Mouse (Mus musculus) forebrain, embryonic 14.5 days (tissue): Measurements from ENCODE around the gene Senp2. TPM values are rescaled to one million over a fixed set of nuclear protein-coding genes. Genes with fewer than 3 reads are reported as not detected.

ENCODE experiments used
- ATAC-seq: fragments of 200-750 bp; cut with Nextera tagmentation; 2 replicates; pipeline ENCODE4 v1.8.0; 2017; ENCODE audit warnings: mild to moderate bottlenecking, moderate library complexity
- DNase-seq: peaks from one replicate; pipeline ENCODE4 v3.0.0-alpha.2; 2015; ENCODE audit warnings: low spot score
- H3K27ac ChIP-seq: fragments of 300-500 bp; sonication (generic); 2 replicates; pipeline ENCODE4 v1.5.1; 2014; ENCODE audit warnings: low read depth, mild to moderate bottlenecking, control low read depth, low read length, moderate library complexity
- H3K27me3 ChIP-seq: fragments of 300-500 bp; sonication (generic); replicated peaks from 2 replicates; pipeline ENCODE4 v1.6.1; 2014; ENCODE audit warnings: low read length, control low read depth, mixed read lengths; ENCODE audit not compliant: control insufficient read depth, insufficient read depth
- H3K36me3 ChIP-seq: fragments of 300-500 bp; sonication (generic); 2 replicates; pipeline ENCODE4 v1.6.1; 2014; ENCODE audit warnings: low read length, control low read depth; ENCODE audit not compliant: control insufficient read depth, insufficient read depth
- H3K4me1 ChIP-seq: fragments of 300-500 bp; sonication (generic); 2 replicates; pipeline ENCODE4 v1.6.1; 2014; ENCODE audit warnings: antibody characterized with exemption, low read length, control low read depth; ENCODE audit not compliant: control insufficient read depth, insufficient read depth
- H3K4me2 ChIP-seq: fragments of 300-500 bp; sonication (generic); 2 replicates; pipeline ENCODE4 v1.6.1; 2014; ENCODE audit warnings: mild to moderate bottlenecking, control low read depth, low read length
- H3K4me3 ChIP-seq: fragments of 300-500 bp; sonication (generic); 2 replicates; pipeline ENCODE4 v1.5.1; 2014; ENCODE audit warnings: low read depth, low read length, control low read depth
- H3K9ac ChIP-seq: fragments of 300-500 bp; sonication (generic); 2 replicates; pipeline ENCODE4 v1.6.1; 2014; ENCODE audit warnings: mild to moderate bottlenecking, low read length, control low read depth, moderate library complexity
- H3K9me3 ChIP-seq: fragments of 300-500 bp; sonication (generic); replicated peaks from 2 replicates; pipeline ENCODE4 v1.6.1; 2016; ENCODE audit warnings: low read length, control low read depth, mixed read lengths; ENCODE audit not compliant: control insufficient read depth
- WGBS: fragments of 180-500 bp; shearing (Covaris S2); extraction: QIAGEN DNeasy Blood & Tissue Kit; methylation state at CpG from one replicate; pipeline ENCODE4 v1.1.7; 2014; 5-methylcytosine and 5-hydroxymethylcytosine counted together
- polyA plus RNA-seq: library from polyadenylated mRNA; unstranded; fragments of >200 nt; fragmentation: Nextera tagmentation; extraction: Ambion mirVana; gene quantifications from 2 replicates; pipeline ENCODE4 v1.2.1, GENCODE M21; 2014

Gene Senp2
- polyA plus RNA-seq, 1 experiment from 2014 or later, result 44.4 TPM

GRCm38 (mm10) chr16:21999941-22000690 is 9.2 kb upstream of the Senp2 start:
- DNase-seq, result no peak

GRCm38 (mm10) chr16:22001172-22001571 is 8.1 kb upstream of the Senp2 start:
- no peaks in the 10 kb centered on the region for H3K36me3 ChIP-seq
- H3K4me1 ChIP-seq, result no peaks in the 10 kb centered on the region
- DNase-seq (no peak), ATAC-seq (no peak)
- no peak overlapping the region for H3K9ac ChIP-seq
- 60% methylated on average over 4 of the region's 4 CpGs for WGBS
- no peak overlapping the region for H3K4me3 ChIP-seq
- H3K27ac ChIP-seq, result no peak overlapping the region
- H3K9me3 ChIP-seq, result no peaks in the 10 kb centered on the region
- H3K27me3 ChIP-seq, result no peaks in the 10 kb centered on the region
- no peak overlapping the region for H3K4me2 ChIP-seq

More at GRCm38 (mm10) chr16:21999941-22000690, 9.2 kb upstream of the Senp2 start:
- 84% methylated on average over 4 of the region's 4 CpGs for WGBS
- no peak overlapping the region for H3K4me3 ChIP-seq
- no peak overlapping the region for H3K27ac ChIP-seq
- no peaks in the 10 kb centered on the region for H3K27me3 ChIP-seq
- H3K4me1 ChIP-seq, result peaks cover 3% of the 10 kb centered on the region; the same call in 1 of the 2 replicates
- no peak overlapping the region for H3K9ac ChIP-seq
- no peaks in the 10 kb centered on the region for H3K36me3 ChIP-seq
- no peak for ATAC-seq
- H3K9me3 ChIP-seq, result no peaks in the 10 kb centered on the region
- no peak overlapping the region for H3K4me2 ChIP-seq

- WGBS, result 62% methylated on average over 3 of the region's 3 CpGs
- no peak overlapping the region for H3K4me3 ChIP-seq
- H3K27ac ChIP-seq, result no peak overlapping the region
- no peaks in the 10 kb centered on the region for H3K9me3 ChIP-seq
- H3K4me2 ChIP-seq, result no peak overlapping the region
- H3K27me3 ChIP-seq, result no peaks in the 10 kb centered on the region
- no peak overlapping the region for H3K9ac ChIP-seq
- H3K36me3 ChIP-seq, result no peaks in the 10 kb centered on the region
- no peak for ATAC-seq
- no peaks in the 10 kb centered on the region for H3K4me1 ChIP-seq
- DNase-seq, result no peak
Measured at GRCm38 (mm10) chr16:22001606-22002005, 7.7 kb upstream of the Senp2 start.

- Histone ChIP-seq H3K9ac (peak overlapping the region; percentile 92), H3K4me2 (peak overlapping the region; percentile 76), H3K4me1 (peaks cover 2% of the 10 kb centered on the region; the same call in 1 of the 2 replicates), H3K4me3 (peak overlapping the region; percentile 92), H3K9me3 (no peaks in the 10 kb centered on the region), H3K27ac (peak overlapping the region; percentile 74), H3K27me3 (no peaks in the 10 kb centered on the region), H3K36me3 (0 out of 2 replicates have a peak, but pooled peaks cover 3% of the 10 kb centered on the region)
- DNase-seq, result no peak
- peak; percentile 57 for ATAC-seq
- WGBS, result under 1% methylated on average over 49 of the region's 51 CpGs
Measured at GRCm38 (mm10) chr16:22009596-22009995, 312 bp downstream of the Senp2 start.

- no peaks in the 10 kb centered on the region for H3K27me3 ChIP-seq
- H3K4me2 ChIP-seq, result no peak overlapping the region
- peaks cover 43% of the 10 kb centered on the region for H3K36me3 ChIP-seq
- DNase-seq (no peak), ATAC-seq (no peak)
- H3K4me1 ChIP-seq, result no peaks in the 10 kb centered on the region
- no peaks in the 10 kb centered on the region for H3K9me3 ChIP-seq
- no peak overlapping the region for H3K27ac ChIP-seq
- no peak overlapping the region for H3K9ac ChIP-seq
- H3K4me3 ChIP-seq, result no peak overlapping the region
- 80% methylated on average over 1 of the region's 1 CpGs for WGBS
Measured at GRCm38 (mm10) chr16:22015569-22015968, 6.3 kb downstream of the Senp2 start.

- Histone ChIP-seq H3K27ac (no peak overlapping the region), H3K9me3 (peaks cover 6% of the 10 kb centered on the region), H3K4me1 (no peaks in the 10 kb centered on the region), H3K4me2 (no peak overlapping the region), H3K4me3 (no peak overlapping the region), H3K36me3 (peaks cover 71% of the 10 kb centered on the region), H3K27me3 (no peaks in the 10 kb centered on the region), H3K9ac (no peak overlapping the region)
- ATAC-seq (no peak), DNase-seq (no peak)
- WGBS, result 96% methylated on average over 2 of the region's 2 CpGs
Measured at GRCm38 (mm10) chr16:22022122-22022521, 12.8 kb downstream of the Senp2 start.

GRCm38 (mm10) chr16:22027474-22027873 is 18.2 kb downstream of the Senp2 start:
- WGBS, result 92% methylated on average over 5 of the region's 5 CpGs
- ATAC-seq (no peak), DNase-seq (no peak)
- Histone ChIP-seq H3K9me3 (no peaks in the 10 kb centered on the region), H3K4me3 (no peak overlapping the region), H3K27me3 (no peaks in the 10 kb centered on the region), H3K36me3 (peaks cover 85% of the 10 kb centered on the region), H3K9ac (no peak overlapping the region), H3K27ac (no peak overlapping the region), H3K4me2 (no peak overlapping the region), H3K4me1 (no peaks in the 10 kb centered on the region)

- H3K4me3 ChIP-seq, result no peak overlapping the region
- no peaks in the 10 kb centered on the region for H3K27me3 ChIP-seq
- no peak overlapping the region for H3K27ac ChIP-seq
- no peak overlapping the region for H3K4me2 ChIP-seq
- H3K36me3 ChIP-seq, result peaks cover 53% of the 10 kb centered on the region
- WGBS, result 93% methylated on average over 10 of the region's 10 CpGs
- ATAC-seq (no peak), DNase-seq (no peak)
- no peaks in the 10 kb centered on the region for H3K9me3 ChIP-seq
- H3K9ac ChIP-seq, result no peak overlapping the region
- no peaks in the 10 kb centered on the region for H3K4me1 ChIP-seq
Measured at GRCm38 (mm10) chr16:22038554-22038953, 29.3 kb downstream of the Senp2 start.

- peaks cover 67% of the 10 kb centered on the region for H3K36me3 ChIP-seq
- 88% methylated on average over 1 of the region's 1 CpGs for WGBS
- no peak for ATAC-seq
Measured at GRCm38 (mm10) chr16:22039978-22040377, 30.7 kb downstream of the Senp2 start.

More at GRCm38 (mm10) chr16:22039978-22040377, 30.7 kb downstream of the Senp2 start:
- DNase-seq, result no peak
- H3K9me3 ChIP-seq, result no peaks in the 10 kb centered on the region
- no peaks in the 10 kb centered on the region for H3K27me3 ChIP-seq
- no peak overlapping the region for H3K4me3 ChIP-seq
- no peak overlapping the region for H3K9ac ChIP-seq
- H3K27ac ChIP-seq, result no peak overlapping the region
- no peaks in the 10 kb centered on the region for H3K4me1 ChIP-seq
- H3K4me2 ChIP-seq, result no peak overlapping the region
